Mouse (Mus musculus) retina, adult 2 months (tissue): Measurements from ENCODE around the gene Cxcl17.
"Not testable (repeated sequence)": the region's sequence is repeated elsewhere in the genome, so short reads cannot be mapped to it uniquely, and the experiment has no call there.

Experiments
- DNase-seq: peaks from one replicate; pipeline ENCODE4 v3.0.0-alpha.2; 2012; ENCODE audit warnings: low read depth, low spot score

Gene Cxcl17

GRCm38 (mm10) chr7:25426380-25426779 lies 13.7 kb upstream of the Cxcl17 start:
- not testable (repeated sequence) for DNase-seq

- DNase-seq, result peak; percentile 65
These were observed 11.7 kb upstream of the Cxcl17 start for GRCm38 (mm10) chr7:25424429-25424828.

GRCm38 (mm10) chr7:25422286-25422841 lies 9.7 kb upstream of the Cxcl17 start:
- DNase-seq, result no peak

GRCm38 (mm10) chr7:25419943-25420342 lies 7.3 kb upstream of the Cxcl17 start:
- no peak for DNase-seq

- DNase-seq, result no peak
These were observed 6.8 kb upstream of the Cxcl17 start for GRCm38 (mm10) chr7:25419536-25419935.

GRCm38 (mm10) chr7:25417597-25417996 lies 4.9 kb upstream of the Cxcl17 start:
- no peak for DNase-seq

GRCm38 (mm10) chr7:25411861-25412260 lies 825 bp downstream of the Cxcl17 start:
- no peak for DNase-seq

- DNase-seq, result no peak
These were observed 1.6 kb downstream of the Cxcl17 start for GRCm38 (mm10) chr7:25410969-25411615.

- no peak for DNase-seq
These were observed 3.4 kb downstream of the Cxcl17 start for GRCm38 (mm10) chr7:25409114-25409760.

- no peak for DNase-seq
These were observed 6.2 kb downstream of the Cxcl17 start for GRCm38 (mm10) chr7:25406468-25406867.

- peak; percentile 29 for DNase-seq
These were observed 10.0 kb downstream of the Cxcl17 start for GRCm38 (mm10) chr7:25402671-25403101.

GRCm38 (mm10) chr7:25401986-25402385 lies 10.7 kb downstream of the Cxcl17 start:
- DNase-seq, result no peak

- no peak for DNase-seq
These were observed 11.1 kb downstream of the Cxcl17 start for GRCm38 (mm10) chr7:25401551-25401950.

- not testable (repeated sequence) for DNase-seq
These were observed 13.7 kb downstream of the Cxcl17 start for GRCm38 (mm10) chr7:25399028-25399427.

- no peak for DNase-seq
These were observed 14.1 kb downstream of the Cxcl17 start, which contains the start of gene Lipe for GRCm38 (mm10) chr7:25398610-25399009. Lipe (minus strand) TSS chr7:25398710.

- no peak for DNase-seq
These were observed 16.1 kb downstream of the Cxcl17 start for GRCm38 (mm10) chr7:25396621-25397020.

GRCm38 (mm10) chr7:25395558-25396521 lies 16.8 kb downstream of the Cxcl17 start:
- peak; percentile 85 for DNase-seq

- DNase-seq, result no peak
These were observed 17.5 kb downstream of the Cxcl17 start for GRCm38 (mm10) chr7:25395186-25395557.

- no peak for DNase-seq
These were observed 17.9 kb downstream of the Cxcl17 start for GRCm38 (mm10) chr7:25394754-25395153.

- no peak for DNase-seq
These were observed 19.1 kb downstream of the Cxcl17 start for GRCm38 (mm10) chr7:25393451-25394210.

- no peak for DNase-seq
These were observed 19.8 kb downstream of the Cxcl17 start for GRCm38 (mm10) chr7:25392851-25393250.
